21 mouse cellular contexts compared by ENCODE assay signal in genomic region chr5:101992969-101993670, GRCm38 (mm10).
DNase-seq lines count a peak whose midpoint lies in the region; ATAC-seq and TF ChIP-seq lines count a peak whose summit lies in the region.
"Had no signal": no experiment of that assay in that cellular context is flagged by ENCODE, and none has a peak within 500 bp of the region (broad histone marks: within the 10 kb centered on the region; RNA-seq: fewer than 3 reads in every experiment).

No protein-coding gene starts in this region.

- H3K27ac ChIP-seq in liver, adult 2 months (replicated peaks; ENCODE audit: insufficient read depth, low read depth, low read length): no peak overlapping the region
- H3K27ac ChIP-seq: forebrain, embryonic 10.5 days; gastrocnemius, adult 2 months; hindbrain, embryonic 12.5 days; limb, embryonic 15.5 days; midbrain, embryonic 10.5 days; neural tube, embryonic 12.5 days had no signal

- peaks cover 6% of the 10 kb centered on the region; the same call in 1 of the 2 replicates for H3K4me1 ChIP-seq in liver, adult 2 months (ENCODE audit: control insufficient read depth, insufficient read depth, low read length)
- H3K4me1 ChIP-seq: neural tube, embryonic 12.5 days had no signal

- H3K27me3 ChIP-seq in liver, adult 2 months (ENCODE audit: control insufficient read depth, insufficient read depth, low read length): no peaks in the 10 kb centered on the region
- H3K27me3 ChIP-seq: hindbrain, embryonic 12.5 days; limb, embryonic 15.5 days; neural tube, embryonic 12.5 days had no signal

- H3K4me3 ChIP-seq in liver, adult 2 months (ENCODE audit: insufficient read depth, low read depth, low read length): no peak overlapping the region
- H3K4me3 ChIP-seq: forebrain, embryonic 10.5 days; gastrocnemius, adult 2 months; hindbrain, embryonic 12.5 days; limb, embryonic 15.5 days; midbrain, embryonic 10.5 days; neural tube, embryonic 12.5 days had no signal

- WGBS in liver, adult 2 months: 68% methylated on average over 7 of the region's 7 CpGs

- no peaks in the 10 kb centered on the region for H3K36me3 ChIP-seq in liver, adult 2 months (ENCODE audit: control insufficient read depth, insufficient read depth, low read length)
- H3K36me3 ChIP-seq: hindbrain, embryonic 12.5 days had no signal

- ATAC-seq in monocyte, adult 5-6 weeks (replicated peaks; ENCODE audit: insufficient number of reproducible peaks, low FRiP score, low TSS enrichment, poor library complexity, severe bottlenecking): no peak

- DNase-seq in adrenal gland, adult 2 months: peak; percentile 25
- no peak for DNase-seq in adrenal gland, adult 18-20 months (ENCODE audit: low spot score in 2 of 2)
- peak; percentile 53 for DNase-seq in liver, adult 2 months (ENCODE audit: extremely low read depth, low read depth, low spot score)
- no peak for DNase-seq in liver
- DNase-seq in kidney, adult 8-10 months: peak; percentile 47 to 66
- peak; percentile 50 for DNase-seq in kidney, postnatal 14 days
- DNase-seq in lung, postnatal 25 days (ENCODE audit: low spot score): no peak
- DNase-seq: cerebellum, adult 18-20 months; cerebellum, postnatal 36 days; gastrocnemius, adult 2 months; layer of hippocampus, postnatal 36 days; lung, adult 2 months; lung, postnatal 36 days; right cerebral cortex, postnatal 14 days; thymus, adult 2 months had no signal

- peaks cover 36% of the 10 kb centered on the region; the same call in 1 of the 2 replicates for H3K79me2 ChIP-seq in liver, adult 2 months (ENCODE audit: control insufficient read depth, insufficient read depth, low read length)

- no peak overlapping the region for H3K9ac ChIP-seq in liver, adult 2 months (ENCODE audit: low read depth, low read length)
- H3K9ac ChIP-seq: hindbrain, embryonic 12.5 days; limb, embryonic 15.5 days; neural tube, embryonic 12.5 days had no signal

- no peak for TF ChIP-seq CTCF in liver, adult 2 months (IDR thresholded peaks at IDR 0.05; ENCODE audit: low read depth, low read length)

- TF ChIP-seq POLR2A in liver, adult 2 months (IDR thresholded peaks at IDR 0.05; ENCODE audit: extremely low read depth, insufficient read depth, low read length): no peak

Comparison
In these comparisons a context has a peak if more than half of its experiments do, and no peak if none do; other contexts are left out.
1. DNase-seq: peak in adrenal gland, adult 2 months (single experiment), liver, adult 2 months (single experiment), kidney, adult 8-10 months (2 of 2) and kidney, postnatal 14 days (single experiment); none in adrenal gland, adult 18-20 months (0 of 2), liver (single experiment) and lung, postnatal 25 days (single experiment).